Mouse (Mus musculus) testis, adult 2 months (tissue): ENCODE results near the gene Ttc25. TPM values are rescaled to one million over a fixed set of nuclear protein-coding genes. Genes with fewer than 3 reads are reported as not detected.

ENCODE experiments used
- H3K27ac ChIP-seq: fragments of 200-500 bp; 2 replicates; pipeline ENCODE4 v1.5.1; 2012; ENCODE audit warnings: low read depth, low read length; ENCODE audit not compliant: control insufficient read depth, insufficient read depth
- H3K27me3 ChIP-seq: fragments of 200-500 bp; 2 replicates; pipeline ENCODE4 v1.6.1; 2012; ENCODE audit warnings: mild to moderate bottlenecking, low read length, moderate library complexity; ENCODE audit not compliant: control insufficient read depth, insufficient read depth
- H3K36me3 ChIP-seq: fragments of 200-500 bp; 2 replicates; pipeline ENCODE4 v1.6.1; 2012; ENCODE audit warnings: mild to moderate bottlenecking, low read length; ENCODE audit not compliant: control insufficient read depth, insufficient read depth
- H3K4me1 ChIP-seq: fragments of 200-500 bp; 2 replicates; pipeline ENCODE4 v1.6.1; 2012; ENCODE audit warnings: low read length; ENCODE audit not compliant: control insufficient read depth, insufficient read depth
- H3K4me3 ChIP-seq: fragments of 200-500 bp; 2 replicates; pipeline ENCODE4 v1.5.1; 2012; ENCODE audit warnings: low read depth, mild to moderate bottlenecking, low read length, moderate library complexity, mixed read lengths; ENCODE audit not compliant: control insufficient read depth
- CTCF ChIP-seq: fragments of 200-500 bp; IDR thresholded peaks from 2 replicates; pipeline ENCODE4 v1.5.1; 2012; ENCODE audit warnings: low read depth, mild to moderate bottlenecking, inconsistent platforms, low read length, moderate library complexity; ENCODE audit not compliant: control insufficient read depth, insufficient read depth, insufficient replicate concordance
- POLR2A ChIP-seq: fragments of 200-500 bp; IDR thresholded peaks from 2 replicates; pipeline ENCODE4 v1.6.1; 2012; ENCODE audit warnings: low read depth, mild to moderate bottlenecking, inconsistent platforms, low read length, moderate library complexity; ENCODE audit not compliant: control insufficient read depth
- polyA plus RNA-seq: library from polyadenylated mRNA; depleted of rRNA; stranded (reverse); fragments of >200 nt; gene quantifications from 2 replicates; pipeline ENCODE4 v1.2.3, GENCODE M21; 2012

Gene Ttc25
- polyA plus RNA-seq, 1 experiment, result 74.1 TPM

DNA sequence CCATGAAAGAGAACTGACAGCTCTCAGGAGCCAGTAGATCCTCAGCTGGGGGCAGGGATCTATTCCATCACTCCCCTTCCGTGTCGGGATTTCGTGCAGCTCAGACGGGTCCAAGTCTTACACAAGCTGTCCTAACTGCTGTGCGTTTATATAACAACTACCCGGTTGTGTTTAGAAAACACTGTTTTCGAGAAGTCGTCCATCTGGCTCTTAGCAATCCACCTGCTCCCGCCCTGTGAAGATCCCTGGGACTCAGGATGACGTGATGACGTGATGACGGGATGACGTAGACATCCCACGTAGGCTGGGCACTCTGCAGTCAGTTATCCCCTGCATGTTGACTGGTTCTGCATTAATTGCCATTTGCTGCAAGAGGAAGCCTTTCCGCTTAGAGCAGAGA is 18.9 kb downstream of the Ttc25 start:
- no peaks in the 10 kb centered on the region for H3K27me3 ChIP-seq
- peak overlapping the region; percentile 2; the same call in 1 of the 2 replicates for H3K4me3 ChIP-seq
- H3K36me3 ChIP-seq, result peaks cover 1% of the 10 kb centered on the region
- no peak for TF ChIP-seq CTCF
- TF ChIP-seq POLR2A, result no peak
- H3K27ac ChIP-seq, result no peak overlapping the region
- H3K4me1 ChIP-seq, result peaks cover 4% of the 10 kb centered on the region; the same call in 1 of the 2 replicates

GRCm38 (mm10) chr11:100564703-100565102 is 19.3 kb downstream of the Ttc25 start:
- peak overlapping the region; percentile 2; the same call in 1 of the 2 replicates for H3K4me3 ChIP-seq
- TF ChIP-seq CTCF, result no peak
- no peak for TF ChIP-seq POLR2A
- H3K27ac ChIP-seq, result no peak overlapping the region
- H3K36me3 ChIP-seq, result peaks cover 1% of the 10 kb centered on the region
- no peaks in the 10 kb centered on the region for H3K27me3 ChIP-seq
- H3K4me1 ChIP-seq, result peaks cover 4% of the 10 kb centered on the region; the same call in 1 of the 2 replicates

GRCm38 (mm10) chr11:100567229-100567628 is 21.8 kb downstream of the Ttc25 start:
- TF ChIP-seq POLR2A (no peak), CTCF (no peak)
- no peak overlapping the region for H3K4me3 ChIP-seq
- H3K36me3 ChIP-seq, result no peaks in the 10 kb centered on the region
- peaks cover 4% of the 10 kb centered on the region; the same call in 1 of the 2 replicates for H3K4me1 ChIP-seq
- H3K27ac ChIP-seq, result no peak overlapping the region
- no peaks in the 10 kb centered on the region for H3K27me3 ChIP-seq

- H3K4me3 ChIP-seq, result no peak overlapping the region
- H3K36me3 ChIP-seq, result no peaks in the 10 kb centered on the region
- no peaks in the 10 kb centered on the region for H3K27me3 ChIP-seq
- H3K27ac ChIP-seq, result no peak overlapping the region
- H3K4me1 ChIP-seq, result peaks cover 4% of the 10 kb centered on the region; the same call in 1 of the 2 replicates
- no peak for TF ChIP-seq POLR2A
- no peak for TF ChIP-seq CTCF
These were observed 22.4 kb downstream of the Ttc25 start for GRCm38 (mm10) chr11:100567815-100568245.

GRCm38 (mm10) chr11:100568692-100569091 is 23.3 kb downstream of the Ttc25 start:
- H3K4me3 ChIP-seq, result no peak overlapping the region
- no peak overlapping the region for H3K27ac ChIP-seq
- no peaks in the 10 kb centered on the region for H3K27me3 ChIP-seq
- TF ChIP-seq POLR2A (no peak), CTCF (no peak)
- peaks cover 4% of the 10 kb centered on the region; the same call in 1 of the 2 replicates for H3K4me1 ChIP-seq
- H3K36me3 ChIP-seq, result no peaks in the 10 kb centered on the region

- Histone ChIP-seq H3K4me1 (peaks cover 3% of the 10 kb centered on the region), H3K27me3 (no peaks in the 10 kb centered on the region), H3K27ac (no peak overlapping the region), H3K4me3 (no peak overlapping the region), H3K36me3 (no peaks in the 10 kb centered on the region)
- TF ChIP-seq POLR2A (no peak), CTCF (no peak)
These were observed 24.4 kb downstream of the Ttc25 start for GRCm38 (mm10) chr11:100569789-100570188.

GRCm38 (mm10) chr11:100570430-100571201 is 25.2 kb downstream of the Ttc25 start:
- H3K27me3 ChIP-seq, result no peaks in the 10 kb centered on the region
- H3K4me1 ChIP-seq, result peaks cover 11% of the 10 kb centered on the region
- TF ChIP-seq CTCF, result peak; percentile 62; the same call in 1 of the 2 replicates
- no peak for TF ChIP-seq POLR2A
- no peak overlapping the region for H3K4me3 ChIP-seq
- no peak overlapping the region for H3K27ac ChIP-seq
- no peaks in the 10 kb centered on the region for H3K36me3 ChIP-seq
